Mouse (Mus musculus) heart, embryonic 10.5 days (tissue): ENCODE data around the gene Gm15217. TPM values are rescaled to one million over a fixed set of nuclear protein-coding genes. Genes with fewer than 3 reads are reported as not detected.

Source experiments
- DNase-seq: peaks from one replicate; pipeline ENCODE4 v3.0.0-alpha.2; 2017; ENCODE audit warnings: low spot score
- H3K27ac ChIP-seq: fragments of 300-500 bp; sonication (generic); 2 replicates; pipeline ENCODE4 v1.5.1; 2016; ENCODE audit warnings: mild to moderate bottlenecking
- H3K27me3 ChIP-seq: fragments of 300-500 bp; sonication (generic); 2 replicates; pipeline ENCODE4 v1.6.1; 2016; ENCODE audit warnings: mild to moderate bottlenecking; ENCODE audit not compliant: poor library complexity, insufficient read depth, severe bottlenecking
- H3K36me3 ChIP-seq: fragments of 300-500 bp; sonication (generic); 2 replicates; pipeline ENCODE4 v1.6.1; 2016; ENCODE audit warnings: mild to moderate bottlenecking, moderate library complexity
- H3K4me1 ChIP-seq: fragments of 300-500 bp; sonication (generic); 2 replicates; pipeline ENCODE4 v1.6.1; 2016; ENCODE audit warnings: mild to moderate bottlenecking
- H3K4me3 ChIP-seq: fragments of 300-500 bp; sonication (generic); 2 replicates; pipeline ENCODE4 v1.5.1; 2016; ENCODE audit warnings: mild to moderate bottlenecking, moderate library complexity
- H3K9me3 ChIP-seq: fragments of 300-500 bp; sonication (generic); 2 replicates; pipeline ENCODE4 v1.6.1; 2016; ENCODE audit warnings: mild to moderate bottlenecking, moderate library complexity
- WGBS: fragments of 180-500 bp; shearing (Covaris S2); methylation state at CpG from one replicate; pipeline ENCODE4 v1.1.7; 2016; 5-methylcytosine and 5-hydroxymethylcytosine counted together
- polyA plus RNA-seq: library from polyadenylated mRNA; unstranded; fragments of >200 nt; fragmentation: Nextera tagmentation; extraction: Ambion mirVana; gene quantifications from 2 replicates; pipeline ENCODE4 v1.2.1, GENCODE M21; 2016

The Gm15217 gene
- 0.87 TPM in 1 of 2 replicates, not detected in the other for polyA plus RNA-seq

DNA sequence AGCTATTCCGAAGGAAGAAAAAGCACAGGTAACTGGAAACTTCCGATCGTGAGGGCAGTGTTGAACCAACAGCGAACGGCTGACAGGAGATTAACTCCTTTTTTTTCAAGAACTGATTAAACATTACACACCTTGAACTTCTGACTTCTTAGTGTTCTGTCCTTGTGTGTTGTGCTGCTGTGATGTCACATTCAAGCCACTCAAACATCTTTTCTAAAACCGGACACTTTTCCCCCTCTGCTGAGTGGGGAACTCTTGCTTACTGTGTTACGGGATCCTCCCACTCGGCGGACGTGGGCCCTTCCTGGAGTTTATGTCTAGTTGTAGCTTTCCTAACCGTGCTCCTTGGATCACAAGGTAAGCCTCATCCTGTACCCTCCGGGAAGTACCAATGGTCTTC lies at the start of gene Gm15217:
Gm15217 (plus strand) TSS at position 130 of the 400 bp plus-strand sequence.
- Histone ChIP-seq H3K27ac (peak within 1 kb of the TSS; percentile 83), H3K27me3 (peaks cover 38% of the 10 kb centered on the region), H3K4me1 (peaks cover 15% of the 10 kb centered on the region), H3K9me3 (no peaks in the 10 kb centered on the region), H3K36me3 (peaks cover 15% of the 10 kb centered on the region), H3K4me3 (peak within 1 kb of the TSS; percentile 65)
- DNase-seq = no peak
- 86% methylated on average over 12 of the region's 12 CpGs for WGBS

DNA sequence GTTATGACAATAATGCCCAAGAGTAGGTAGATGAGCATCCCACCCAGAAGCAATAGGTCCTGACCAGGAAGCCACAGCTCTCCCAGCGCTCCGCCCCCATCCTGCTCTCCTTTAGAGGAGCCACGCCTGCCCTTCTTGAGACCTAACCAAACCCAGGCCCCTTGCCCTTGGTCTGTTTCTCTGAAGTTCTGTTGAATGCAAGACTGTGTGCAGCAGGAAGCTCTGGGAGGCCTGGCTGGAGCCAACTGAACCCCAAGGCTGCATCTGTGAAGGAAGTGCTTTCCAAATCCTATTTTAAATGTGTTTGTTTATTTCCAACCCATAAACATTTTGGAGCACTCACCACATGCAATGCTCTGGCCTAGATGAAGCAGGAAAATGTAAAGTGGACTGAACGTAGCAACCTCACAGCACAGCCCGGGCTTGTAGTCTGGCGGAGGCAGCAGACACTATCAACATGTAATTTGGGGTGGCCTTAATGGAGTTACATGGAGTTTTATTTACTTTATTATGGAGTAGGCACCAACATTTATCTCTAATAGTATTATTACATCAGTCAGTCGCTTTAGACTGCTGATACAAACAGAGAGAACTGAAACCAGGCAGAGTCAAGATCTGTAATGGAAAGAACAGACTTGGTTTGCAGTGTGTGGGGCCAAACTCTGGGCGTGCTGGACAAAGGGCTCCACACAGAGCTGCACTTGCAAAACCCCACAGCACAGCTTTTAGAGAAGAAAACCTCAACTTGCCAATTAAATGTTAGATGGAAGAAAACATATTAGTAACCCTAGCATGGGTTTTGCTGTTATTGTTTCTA lies 45.6 kb upstream of the Gm15217 start:
- H3K27ac ChIP-seq = no peak overlapping the region
- no peaks in the 10 kb centered on the region for H3K36me3 ChIP-seq
- no peaks in the 10 kb centered on the region for H3K27me3 ChIP-seq
- 79% methylated on average over 8 of the region's 8 CpGs for WGBS
- H3K9me3 ChIP-seq = no peaks in the 10 kb centered on the region
- H3K4me1 ChIP-seq = no peaks in the 10 kb centered on the region
- no peak for DNase-seq
- no peak overlapping the region for H3K4me3 ChIP-seq

- Histone ChIP-seq H3K27ac (no peak overlapping the region), H3K36me3 (no peaks in the 10 kb centered on the region), H3K9me3 (no peaks in the 10 kb centered on the region), H3K4me1 (no peaks in the 10 kb centered on the region), H3K27me3 (no peaks in the 10 kb centered on the region), H3K4me3 (no peak overlapping the region)
- DNase-seq = no peak
- 61% methylated on average over 11 of the region's 11 CpGs for WGBS
Observed at GRCm38 (mm10) chr14:46338801-46339200, 40.4 kb upstream of the Gm15217 start.

DNA sequence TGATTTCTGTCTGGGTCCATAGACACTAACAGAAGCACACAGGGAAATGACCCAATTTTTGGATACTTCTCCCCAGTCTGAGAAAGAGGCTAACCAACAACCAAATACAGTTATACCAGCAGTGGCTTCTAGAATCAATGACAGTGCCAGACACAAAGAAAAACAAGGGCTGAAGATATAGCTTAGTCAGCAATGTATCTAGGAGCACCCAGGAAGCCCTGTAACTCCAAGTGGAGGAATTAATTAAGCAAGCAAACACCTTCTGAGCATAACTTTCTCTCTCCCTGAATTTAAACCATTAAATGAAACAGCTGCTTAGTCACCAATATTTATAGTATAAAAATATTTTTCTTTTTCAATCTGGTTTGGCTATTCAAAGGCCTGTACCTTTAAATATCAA lies 34.5 kb upstream of the Gm15217 start:
- no peak for DNase-seq
- Histone ChIP-seq H3K4me1 (no peaks in the 10 kb centered on the region), H3K9me3 (peaks cover 4% of the 10 kb centered on the region)

DNA sequence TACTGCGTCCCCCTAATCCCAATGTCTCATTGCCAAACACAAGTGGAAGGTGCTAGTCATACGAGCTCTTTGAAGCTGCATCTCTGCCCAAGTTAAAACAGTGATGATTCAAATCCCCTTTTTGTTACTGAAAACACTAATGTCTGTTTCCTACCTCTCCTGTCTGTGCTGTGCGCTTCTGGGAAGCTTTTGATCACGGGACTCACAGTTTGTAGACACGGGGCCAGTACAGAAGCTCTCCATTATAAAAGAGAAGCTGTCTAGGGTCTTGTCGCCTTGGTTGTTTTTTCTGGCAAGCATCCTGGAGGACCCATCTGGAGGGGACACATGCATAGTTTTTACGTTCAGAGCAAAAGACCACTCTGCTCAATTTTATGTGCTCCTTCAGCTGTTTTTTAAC lies 21.9 kb upstream of the Gm15217 start:
- Histone ChIP-seq H3K9me3 (no peaks in the 10 kb centered on the region), H3K27ac (no peak overlapping the region), H3K4me1 (no peaks in the 10 kb centered on the region), H3K4me3 (no peak overlapping the region), H3K27me3 (0 out of 2 replicates have a peak, but pooled peaks cover 7% of the 10 kb centered on the region), H3K36me3 (no peaks in the 10 kb centered on the region)
- 78% methylated on average over 7 of the region's 7 CpGs for WGBS
- no peak for DNase-seq

More for the DNA sequence above, 34.5 kb upstream of the Gm15217 start:
- H3K4me3 ChIP-seq = no peak overlapping the region
- no peak overlapping the region for H3K27ac ChIP-seq
- no peaks in the 10 kb centered on the region for H3K27me3 ChIP-seq
- no peaks in the 10 kb centered on the region for H3K36me3 ChIP-seq

GRCm38 (mm10) chr14:46357696-46358095 lies 21.5 kb upstream of the Gm15217 start:
- H3K4me1 ChIP-seq = no peaks in the 10 kb centered on the region
- DNase-seq = no peak
- no peak overlapping the region for H3K4me3 ChIP-seq
- H3K36me3 ChIP-seq = no peaks in the 10 kb centered on the region
- 0 out of 2 replicates have a peak, but pooled peaks cover 7% of the 10 kb centered on the region for H3K27me3 ChIP-seq
- no peak overlapping the region for H3K27ac ChIP-seq
- WGBS = 84% methylated on average over 8 of the region's 8 CpGs
- no peaks in the 10 kb centered on the region for H3K9me3 ChIP-seq

DNA sequence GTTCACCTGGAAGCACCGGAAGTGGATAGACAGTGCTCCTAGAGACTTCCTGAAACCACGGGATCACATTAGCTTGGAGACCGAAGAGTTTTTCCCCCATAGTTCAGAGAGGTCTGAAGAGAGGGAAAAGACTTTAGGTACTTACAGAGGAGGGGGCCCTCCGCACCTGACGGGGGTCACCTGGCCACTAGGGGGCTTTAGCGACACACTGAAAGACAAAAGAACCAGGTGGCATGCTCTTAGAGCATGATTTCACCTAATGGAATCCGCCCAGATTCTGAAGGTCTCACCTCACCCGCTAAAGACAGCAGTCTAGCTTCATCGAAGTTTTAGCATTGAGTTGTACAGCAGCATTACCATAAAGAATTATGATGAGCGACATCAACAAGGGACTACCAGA lies 16.0 kb upstream of the Gm15217 start:
- WGBS = 29% methylated on average over 10 of the region's 10 CpGs
- Histone ChIP-seq H3K27ac (no peak overlapping the region), H3K4me3 (no peak overlapping the region), H3K36me3 (no peaks in the 10 kb centered on the region), H3K9me3 (no peaks in the 10 kb centered on the region), H3K27me3 (0 out of 2 replicates have a peak, but pooled peaks cover 7% of the 10 kb centered on the region), H3K4me1 (0 out of 2 replicates have a peak, but pooled peaks cover 5% of the 10 kb centered on the region)
- DNase-seq = no peak

DNA sequence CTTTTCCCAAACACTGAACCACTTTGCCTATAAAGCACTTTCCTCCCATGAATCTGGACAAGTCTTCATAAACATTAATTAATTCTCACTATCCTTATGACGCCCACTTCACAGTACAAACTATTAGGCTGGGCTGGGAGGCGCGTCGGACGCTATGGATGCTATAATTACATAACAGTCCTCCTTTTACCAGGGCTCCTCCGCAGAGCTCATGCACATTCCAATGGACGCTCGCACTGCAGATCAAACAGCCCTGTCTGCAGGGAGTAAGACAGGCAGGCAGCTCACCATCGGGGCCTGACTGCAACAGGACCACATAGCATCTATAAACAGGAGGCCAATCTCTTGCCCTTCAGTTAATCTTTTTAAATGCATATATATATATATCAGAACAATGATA lies 6.8 kb upstream of the Gm15217 start:
- Histone ChIP-seq H3K9me3 (no peaks in the 10 kb centered on the region), H3K27ac (no peak overlapping the region), H3K4me3 (no peak overlapping the region), H3K4me1 (no peaks in the 10 kb centered on the region), H3K36me3 (no peaks in the 10 kb centered on the region), H3K27me3 (no peaks in the 10 kb centered on the region)
- peak; percentile 79 for DNase-seq
- 36% methylated on average over 9 of the region's 9 CpGs for WGBS

- no peaks in the 10 kb centered on the region for H3K36me3 ChIP-seq
- H3K27ac ChIP-seq = no peak overlapping the region
- peaks cover 10% of the 10 kb centered on the region for H3K4me1 ChIP-seq
- H3K27me3 ChIP-seq = peaks cover 15% of the 10 kb centered on the region
- 68% methylated on average over 5 of the region's 5 CpGs for WGBS
- no peak overlapping the region for H3K4me3 ChIP-seq
- no peaks in the 10 kb centered on the region for H3K9me3 ChIP-seq
- no peak for DNase-seq
Observed at GRCm38 (mm10) chr14:46375796-46376195, 3.4 kb upstream of the Gm15217 start.

- Histone ChIP-seq H3K27me3 (peaks cover 40% of the 10 kb centered on the region), H3K36me3 (peaks cover 16% of the 10 kb centered on the region), H3K9me3 (no peaks in the 10 kb centered on the region), H3K27ac (peak overlapping the region; percentile 83), H3K4me1 (peaks cover 18% of the 10 kb centered on the region), H3K4me3 (peak overlapping the region; percentile 65)
- WGBS = 7% methylated on average over 31 of the region's 31 CpGs
- no peak for DNase-seq
Observed at GRCm38 (mm10) chr14:46380286-46380721, 1.1 kb downstream of the Gm15217 start.

- DNase-seq = no peak
- no peak overlapping the region for H3K27ac ChIP-seq
Observed at GRCm38 (mm10) chr14:46381457-46381856, 2.2 kb downstream of the Gm15217 start.

DNA sequence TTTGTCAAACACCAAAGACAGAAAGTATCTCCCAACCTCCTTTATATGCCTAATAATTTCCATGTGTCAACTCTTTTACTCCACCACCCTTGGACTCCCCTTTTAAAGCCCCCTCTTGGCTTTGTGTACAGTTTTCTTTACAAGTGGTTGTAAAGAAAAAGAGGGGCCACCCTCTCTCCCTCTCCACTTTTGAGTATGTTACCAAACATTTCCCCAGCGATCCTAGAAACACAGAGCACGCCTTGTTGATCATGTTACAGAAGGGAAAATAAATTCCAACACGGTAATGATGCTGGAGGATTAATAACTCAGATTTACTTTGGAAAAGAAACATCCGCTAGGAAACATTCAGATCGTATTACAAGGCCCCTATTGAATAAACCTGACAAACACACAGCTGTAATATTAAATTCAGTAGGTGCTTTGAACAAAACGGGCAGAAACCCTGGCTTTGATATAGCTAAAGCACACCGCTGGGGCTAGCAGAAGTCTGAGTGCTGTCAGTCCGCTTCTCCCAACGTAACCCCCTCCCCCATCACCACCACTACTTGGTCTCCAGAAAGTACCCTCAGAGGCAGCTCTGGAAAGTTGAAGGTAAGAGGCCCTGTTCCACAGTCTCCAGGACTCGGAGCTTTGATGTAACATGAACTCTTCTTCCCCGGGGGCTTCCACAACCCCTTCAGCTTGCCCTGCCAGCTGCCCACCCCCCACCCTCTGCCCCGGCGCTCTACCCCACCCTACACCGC lies 5.9 kb downstream of the Gm15217 start:
- H3K4me1 ChIP-seq = peaks cover 33% of the 10 kb centered on the region

More at GRCm38 (mm10) chr14:46381457-46381856, 2.2 kb downstream of the Gm15217 start:
- no peak overlapping the region for H3K4me3 ChIP-seq
- peaks cover 24% of the 10 kb centered on the region for H3K4me1 ChIP-seq
- peaks cover 40% of the 10 kb centered on the region for H3K27me3 ChIP-seq
- no peaks in the 10 kb centered on the region for H3K9me3 ChIP-seq
- peaks cover 16% of the 10 kb centered on the region for H3K36me3 ChIP-seq
- 45% methylated on average over 6 of the region's 6 CpGs for WGBS

More for the DNA sequence above, 5.9 kb downstream of the Gm15217 start:
- WGBS = 20% methylated on average over 14 of the region's 14 CpGs
- peak overlapping the region; percentile 88 for H3K27ac ChIP-seq
- H3K36me3 ChIP-seq = peaks cover 16% of the 10 kb centered on the region
- H3K9me3 ChIP-seq = no peaks in the 10 kb centered on the region
- DNase-seq = no peak
- peaks cover 46% of the 10 kb centered on the region for H3K27me3 ChIP-seq
- peak overlapping the region; percentile 72 for H3K4me3 ChIP-seq
